Mouse (Mus musculus) left cerebral cortex, adult 11 months (tissue): ENCODE data around the gene Epb41l1.

Experiments used
- DNase-seq: peaks from one replicate; pipeline ENCODE4 v3.0.0; 2022; ENCODE audit warnings: low spot score

Epb41l1 gene

DNA sequence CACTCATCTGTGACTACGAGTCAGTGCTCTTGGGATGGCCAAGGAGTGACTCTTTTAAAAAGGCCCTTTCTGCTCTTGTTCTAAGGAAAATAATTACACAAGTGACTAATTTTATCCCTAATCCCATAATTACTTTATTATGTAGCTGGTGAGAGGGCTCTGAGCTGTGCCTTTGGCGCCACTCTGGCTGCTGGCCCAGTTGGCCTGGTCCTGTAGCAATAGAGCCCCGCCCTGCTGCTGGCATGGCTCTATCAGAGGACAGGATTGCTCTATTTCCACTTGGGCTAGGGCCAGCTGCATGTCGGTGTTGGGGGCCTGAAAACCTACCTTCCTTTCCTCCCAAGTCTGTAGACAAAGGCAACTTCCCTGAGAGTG, 36.6 kb downstream of the Epb41l1 start:
- DNase-seq = no peak

DNA sequence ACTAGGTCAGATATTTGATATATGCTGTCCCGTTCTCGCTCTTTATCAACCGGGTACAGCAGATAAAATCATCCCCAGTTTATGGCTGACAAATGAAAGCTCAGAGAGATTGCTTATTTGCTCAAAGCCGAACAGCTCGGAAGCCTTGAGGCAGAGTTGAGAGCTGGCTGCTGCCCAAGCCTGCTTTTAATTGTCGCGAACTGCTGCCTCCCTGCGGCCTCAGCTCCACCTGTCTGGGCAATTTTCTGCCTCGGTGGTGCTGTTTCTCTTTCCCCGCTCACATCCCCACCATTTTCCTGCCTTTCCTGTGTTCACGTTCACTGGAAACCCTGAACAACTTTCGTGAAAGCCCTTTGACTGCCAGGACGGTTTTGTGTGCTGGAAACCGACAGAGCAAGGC, 39.8 kb downstream of the Epb41l1 start:
- DNase-seq = peak; percentile 48

DNA sequence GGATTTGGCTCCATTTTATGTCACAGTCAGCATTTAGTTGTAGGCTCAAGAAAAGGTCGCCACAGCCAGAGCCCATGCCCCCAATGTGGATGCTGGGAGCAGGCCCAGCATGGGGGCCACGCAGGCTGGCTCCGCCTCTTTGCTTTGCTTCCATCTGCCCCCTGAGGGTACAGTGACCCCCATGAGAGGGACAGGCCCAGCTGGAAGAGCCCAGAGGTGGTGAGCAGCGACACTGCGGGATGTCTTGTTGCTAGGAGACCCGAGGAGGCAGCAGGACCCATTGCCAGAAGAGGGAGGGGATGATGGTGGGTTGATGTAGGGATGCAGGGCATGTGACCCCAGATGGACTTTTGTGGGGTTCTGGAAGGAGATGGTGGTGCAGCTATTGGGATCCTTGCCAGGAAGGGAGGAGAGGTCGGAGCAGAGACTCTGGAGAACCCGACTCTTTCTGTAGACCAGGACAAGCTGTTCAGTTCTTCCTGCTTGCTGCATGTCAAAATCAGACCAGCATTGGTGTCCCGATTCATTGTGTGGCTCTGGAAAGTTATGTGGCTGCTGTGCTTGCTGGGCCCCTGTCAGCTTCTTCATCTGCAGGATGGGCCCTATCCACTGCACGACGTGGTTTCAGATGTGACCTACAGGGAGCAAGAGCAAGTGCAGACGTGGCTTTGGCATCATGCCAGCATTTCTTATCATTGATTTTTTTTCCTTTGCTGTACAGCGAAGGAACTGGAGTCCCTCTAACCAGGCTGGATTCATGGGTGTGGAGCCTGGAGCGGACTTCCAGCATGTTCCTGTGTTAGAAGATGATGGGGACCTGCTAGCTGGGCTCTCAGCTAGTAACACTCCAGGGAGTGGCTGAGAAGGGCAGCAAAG, 41.7 kb downstream of the Epb41l1 start:
- no peak for DNase-seq

DNA sequence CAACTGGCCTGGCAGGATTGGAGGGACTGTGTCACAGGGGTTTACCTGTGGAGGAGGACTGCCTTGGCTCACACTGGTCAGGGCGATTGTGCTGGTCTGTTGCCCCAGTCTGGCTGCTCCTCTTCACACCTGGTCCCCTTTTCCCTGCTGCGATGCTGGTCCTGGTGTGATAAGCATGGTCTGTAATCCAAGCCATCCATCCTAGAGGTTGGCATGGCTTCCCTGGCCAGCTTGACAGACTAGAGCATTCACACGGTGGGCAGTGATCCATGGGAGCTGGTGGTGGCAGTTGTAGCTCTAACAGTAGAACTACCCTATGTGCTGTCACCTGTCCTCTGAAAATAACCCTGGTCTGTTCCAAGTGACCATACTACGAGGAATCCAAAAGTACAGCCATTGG, 43.7 kb downstream of the Epb41l1 start:
- DNase-seq = no peak

DNA sequence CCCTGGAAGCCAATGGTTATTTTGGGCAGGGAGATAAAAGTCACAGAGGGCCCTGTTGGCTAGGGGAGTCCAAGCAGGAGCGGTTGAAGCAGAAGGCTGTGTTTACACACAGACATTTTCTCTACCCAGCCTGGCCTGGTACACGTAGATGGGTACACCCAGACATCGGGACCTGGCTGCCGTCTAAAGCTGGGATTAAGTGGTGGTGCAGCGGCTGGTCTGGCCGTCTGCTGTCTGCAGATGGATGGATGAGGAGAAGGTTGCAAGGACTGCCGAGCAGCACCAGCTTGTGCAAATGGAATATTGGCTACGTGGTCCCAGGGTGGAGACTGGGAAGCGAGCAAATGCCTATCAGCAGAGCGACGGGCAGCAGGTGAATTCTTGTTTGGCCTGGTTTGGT, 46.8 kb downstream of the Epb41l1 start:
- DNase-seq = no peak

DNA sequence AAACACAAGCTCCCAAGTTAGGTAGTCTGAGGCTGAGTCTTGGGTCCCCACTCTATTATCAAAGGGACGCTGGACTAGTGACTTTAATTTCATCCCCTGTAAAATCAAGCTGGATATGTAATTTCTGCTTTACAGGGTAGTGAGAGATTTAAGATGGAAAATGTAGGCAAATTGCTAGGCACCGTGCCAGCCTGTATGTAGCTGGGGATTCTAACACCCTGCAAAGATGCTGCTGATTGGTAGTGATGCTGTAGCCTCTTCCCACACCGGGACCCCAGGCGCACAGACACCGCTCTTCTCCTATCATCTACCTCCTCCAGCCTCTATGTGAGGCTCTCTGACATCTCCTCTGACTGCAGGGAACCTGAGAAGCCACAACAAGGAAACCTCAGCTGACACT, 48.2 kb downstream of the Epb41l1 start:
- DNase-seq = no peak

DNA sequence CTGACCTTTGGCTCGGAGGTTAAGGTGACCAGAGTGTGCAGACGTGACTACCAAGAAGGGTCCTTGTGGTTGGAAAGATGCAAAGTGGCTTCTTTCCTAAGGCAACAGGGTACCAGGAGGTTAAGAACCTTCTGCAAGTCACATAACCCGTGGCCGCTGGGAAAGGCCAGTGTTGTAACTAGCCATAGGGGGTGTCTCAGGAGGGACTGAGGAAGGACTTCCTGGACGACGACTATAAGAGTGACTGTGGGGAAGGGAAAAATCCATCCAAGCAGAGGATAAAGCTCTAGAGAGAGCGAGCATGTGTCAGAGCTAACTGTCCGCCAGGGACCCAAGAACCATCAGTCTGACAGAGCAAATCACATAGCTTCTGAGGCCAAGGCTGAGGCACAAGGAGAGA, 48.8 kb downstream of the Epb41l1 start:
- no peak for DNase-seq

DNA sequence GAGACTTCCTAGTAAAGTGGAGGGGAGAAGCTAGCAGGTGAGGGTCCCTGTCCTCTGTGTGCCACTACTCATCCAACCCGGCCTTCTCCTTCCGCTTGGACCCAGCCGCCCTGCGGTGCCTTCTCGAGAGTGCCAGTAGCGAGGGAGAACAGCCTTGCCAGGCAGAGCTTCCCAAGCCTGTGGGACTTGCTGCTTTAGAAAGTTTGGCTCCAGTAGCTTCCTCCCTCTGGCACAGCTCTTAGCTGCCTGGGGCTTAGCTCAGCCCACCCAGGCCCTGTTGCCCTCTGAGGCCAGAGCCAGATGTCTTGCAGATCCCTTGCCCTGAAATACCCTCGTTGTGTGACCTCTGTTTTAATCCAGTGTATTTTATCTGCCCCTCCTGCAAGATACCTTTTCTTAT, 50.2 kb downstream of the Epb41l1 start:
- DNase-seq = no peak

DNA sequence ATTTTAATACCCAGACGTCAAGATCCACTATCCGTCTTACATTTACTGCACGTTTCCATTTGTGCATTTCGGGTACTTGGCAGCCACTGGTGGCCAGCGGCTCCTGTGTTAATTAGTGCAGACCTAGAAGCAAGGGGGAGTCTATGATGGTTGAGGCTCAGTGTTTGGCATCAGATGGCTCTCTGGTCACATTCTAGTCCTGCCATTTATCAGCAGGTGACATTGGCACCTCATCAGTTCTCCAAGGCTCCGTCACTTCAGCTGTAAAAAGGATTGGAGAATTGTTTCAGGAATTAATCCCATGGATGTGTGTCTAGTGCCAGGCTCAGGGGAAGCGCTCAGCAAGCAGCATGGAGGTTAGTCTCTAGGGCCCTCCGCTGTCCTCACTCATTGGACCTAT, 51.6 kb downstream of the Epb41l1 start:
- DNase-seq = no peak

DNA sequence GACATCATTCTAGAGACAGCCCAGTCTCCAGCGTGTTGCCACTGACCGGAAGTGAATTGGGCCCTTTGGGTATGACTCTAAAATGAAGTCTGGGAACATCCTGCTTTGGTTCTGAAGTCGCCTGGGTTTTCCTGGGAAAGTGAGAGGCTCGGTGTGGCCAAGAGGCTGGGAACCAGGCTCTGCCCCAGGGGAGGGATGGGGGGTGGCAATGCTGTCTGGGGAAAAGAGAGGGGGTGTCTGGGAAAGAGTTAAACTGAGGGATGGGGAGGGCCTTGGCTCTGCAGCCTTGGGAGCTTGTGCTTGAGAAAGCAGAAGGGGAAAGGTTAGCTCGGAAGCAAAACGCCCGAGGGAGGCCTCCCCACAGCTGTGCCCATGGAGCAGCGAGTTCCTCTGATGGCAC, 53.0 kb downstream of the Epb41l1 start:
- no peak for DNase-seq

DNA sequence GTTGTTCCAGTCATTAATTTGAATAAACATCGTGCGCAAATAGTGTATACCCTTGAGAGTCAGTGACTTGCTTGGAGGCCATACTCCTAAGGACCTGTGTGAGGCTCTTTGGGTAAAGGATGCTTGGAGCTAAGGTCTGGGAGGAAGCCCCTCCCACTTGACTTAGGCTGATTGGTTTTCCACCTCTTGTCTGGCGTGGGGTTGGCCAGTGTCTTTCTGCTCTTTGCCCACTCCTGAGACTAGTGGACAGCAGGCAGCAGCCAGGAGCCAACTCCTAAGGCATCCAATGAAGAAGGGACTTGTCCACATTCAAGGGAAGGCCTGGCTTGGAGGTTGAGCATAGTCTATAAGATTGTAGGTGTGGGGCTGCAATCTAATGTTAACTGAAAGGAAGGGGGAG, 53.4 kb downstream of the Epb41l1 start:
- no peak for DNase-seq

DNA sequence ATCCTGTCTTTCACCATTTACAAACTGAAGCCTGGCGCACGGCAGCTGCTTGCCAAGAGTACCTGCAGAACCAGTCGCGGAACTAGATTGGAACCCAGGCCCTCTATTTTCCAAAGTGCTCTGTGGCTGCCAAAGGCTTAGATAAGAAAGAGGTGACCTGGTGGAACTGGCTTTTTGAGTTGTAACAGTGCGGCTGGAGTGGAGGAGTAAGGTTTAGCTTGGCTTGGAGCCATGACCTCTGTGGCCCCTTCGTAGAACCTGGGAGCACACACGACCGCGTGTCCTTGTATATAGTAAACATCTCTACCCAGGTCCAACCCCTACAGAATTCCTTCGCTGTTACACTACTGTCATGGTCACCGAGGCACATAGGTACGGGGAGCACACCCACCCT, 54.2 kb downstream of the Epb41l1 start:
- DNase-seq = no peak

DNA sequence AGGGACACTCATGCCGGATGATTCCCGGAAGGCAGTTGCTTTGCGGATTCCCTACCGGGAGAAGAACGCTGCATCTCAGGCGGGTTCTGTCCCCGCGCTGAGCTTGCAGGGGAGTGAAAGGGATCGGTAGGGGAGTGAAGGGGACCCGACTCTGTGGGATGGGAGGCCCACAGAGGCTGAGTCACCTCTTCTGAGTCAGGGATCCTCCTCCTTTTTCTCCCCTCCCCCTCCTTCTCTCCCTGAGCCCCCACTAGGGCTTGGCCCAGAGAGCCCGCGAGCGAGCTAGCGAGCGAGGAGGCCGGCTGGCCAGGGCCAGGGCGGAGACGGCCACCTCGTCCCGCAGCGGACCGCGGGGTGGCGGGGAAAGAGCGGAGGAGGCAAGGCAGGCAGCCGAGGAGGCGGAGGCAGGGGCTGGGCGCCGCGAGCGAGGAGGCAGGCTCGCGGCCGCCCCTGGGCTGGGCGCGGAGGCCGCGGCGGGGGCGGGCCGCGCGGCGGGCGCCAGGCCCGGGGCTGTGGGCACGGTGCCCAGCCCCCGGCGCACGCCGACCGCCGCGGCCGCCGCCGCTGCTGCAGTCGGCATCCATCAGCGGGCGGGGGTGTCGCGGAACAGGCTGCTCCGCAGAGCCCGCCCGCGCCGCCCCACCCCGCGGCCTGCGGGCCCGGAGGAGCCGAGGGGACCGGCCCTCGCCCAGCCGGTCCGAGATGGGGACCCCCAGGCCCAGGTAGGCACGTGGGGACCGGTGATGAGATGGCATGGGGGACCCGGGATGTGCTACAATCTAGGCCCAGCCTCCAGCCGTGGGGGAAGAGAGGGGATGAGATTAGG, 54.8 kb downstream of the Epb41l1 start:
- DNase-seq = peak; percentile 73

DNA sequence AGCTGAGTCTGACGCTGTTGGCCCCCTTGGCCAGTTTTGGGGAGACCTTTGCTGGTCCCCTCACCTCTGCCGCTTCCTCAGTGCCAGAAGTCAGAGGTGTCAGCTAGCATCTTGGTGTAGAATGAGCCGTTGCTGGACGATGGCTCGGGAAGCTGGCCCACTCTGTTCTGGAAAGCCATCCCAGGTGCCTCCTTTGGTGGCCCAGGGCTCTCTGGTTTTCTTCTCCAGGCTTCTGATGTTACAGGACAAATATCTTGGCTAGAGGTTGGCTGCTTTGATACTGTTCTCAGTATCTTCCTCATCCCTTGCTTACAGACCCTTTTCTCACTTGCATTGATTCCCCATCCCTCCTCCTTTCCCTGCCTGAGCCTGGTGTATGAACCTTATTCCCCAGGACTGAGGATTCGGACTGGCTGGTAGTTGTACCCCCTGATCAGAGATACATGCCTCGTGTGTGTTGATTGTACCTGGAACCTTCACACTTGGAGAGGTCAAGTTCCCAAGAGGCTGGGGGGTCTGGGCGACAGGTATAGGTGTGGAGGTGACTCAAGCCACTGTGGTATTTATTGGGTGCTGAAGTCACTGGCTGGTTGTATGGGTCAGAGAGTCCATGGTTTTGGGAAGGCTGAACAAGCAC, 55.5 kb downstream of the Epb41l1 start:
- DNase-seq = no peak

DNA sequence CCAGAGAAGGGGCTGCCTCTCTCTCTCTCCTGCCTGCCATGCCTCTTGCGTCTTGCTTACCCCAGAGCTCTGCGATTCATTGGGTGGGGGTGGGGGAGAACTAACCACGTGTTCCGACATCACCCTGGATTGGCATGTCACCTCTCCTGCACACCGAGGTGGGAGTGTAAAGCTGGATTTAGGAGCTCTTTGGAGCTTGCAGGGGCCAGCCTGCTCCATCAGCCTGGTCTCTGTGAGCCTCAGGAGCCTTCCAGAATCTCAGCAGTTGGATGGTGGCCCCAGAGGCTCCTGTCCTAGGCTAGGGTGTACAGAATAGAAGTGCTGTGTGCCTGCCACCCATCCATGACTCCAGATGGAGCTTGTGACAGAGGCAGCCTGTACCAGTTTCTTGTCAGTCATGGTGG, 56.0 kb downstream of the Epb41l1 start:
- DNase-seq = no peak

DNA sequence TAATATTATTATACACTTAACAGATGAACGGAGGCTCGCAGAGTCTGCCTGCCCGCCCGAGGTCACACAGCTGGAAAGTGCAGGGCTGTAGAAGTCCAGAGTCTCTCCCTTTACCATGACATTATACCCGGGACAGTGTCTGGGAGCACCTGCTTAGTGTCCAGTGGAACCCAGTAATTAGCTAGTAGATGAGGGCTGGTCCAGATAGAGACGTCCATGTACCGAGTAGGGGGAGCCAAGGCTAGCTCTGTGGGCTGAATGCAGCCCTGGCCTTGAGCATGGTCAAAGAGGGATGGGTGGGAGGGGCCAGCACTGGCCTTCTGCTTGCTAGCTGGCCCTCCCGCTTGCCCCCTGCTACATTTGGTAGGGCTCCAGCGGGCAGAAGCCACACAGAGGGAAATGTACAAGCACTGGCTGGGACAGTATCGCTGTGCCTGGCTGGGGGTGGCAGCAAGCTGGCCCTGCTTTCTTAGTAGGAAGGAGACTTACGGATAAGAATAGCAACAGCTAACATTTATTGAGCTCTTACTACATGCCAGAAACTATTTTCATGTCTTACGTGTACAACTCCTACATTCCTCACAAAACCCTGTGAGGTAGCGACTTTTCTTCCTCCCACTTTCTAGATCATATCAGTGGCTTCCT, 57.5 kb downstream of the Epb41l1 start:
- no peak for DNase-seq

DNA sequence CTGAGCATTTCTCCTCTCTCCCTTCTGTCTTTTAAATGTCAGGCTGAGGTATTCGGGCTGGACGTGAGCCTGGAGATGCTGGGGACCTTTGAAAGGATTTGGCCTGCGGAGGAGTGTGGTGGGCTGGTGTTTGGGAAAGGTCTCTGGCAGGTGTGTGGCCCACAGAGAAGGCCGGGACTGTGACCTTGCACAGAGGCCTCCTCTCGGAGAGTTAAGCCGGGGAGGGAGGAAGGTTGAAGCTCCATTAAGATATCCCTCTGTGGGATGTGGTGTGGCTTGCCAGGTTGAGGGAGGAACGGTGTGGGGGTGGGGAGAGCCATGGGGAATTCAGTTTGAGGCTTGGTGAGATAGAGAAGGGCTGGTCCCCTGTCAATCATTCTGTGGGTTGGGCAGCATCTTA, 59.1 kb downstream of the Epb41l1 start:
- no peak for DNase-seq

DNA sequence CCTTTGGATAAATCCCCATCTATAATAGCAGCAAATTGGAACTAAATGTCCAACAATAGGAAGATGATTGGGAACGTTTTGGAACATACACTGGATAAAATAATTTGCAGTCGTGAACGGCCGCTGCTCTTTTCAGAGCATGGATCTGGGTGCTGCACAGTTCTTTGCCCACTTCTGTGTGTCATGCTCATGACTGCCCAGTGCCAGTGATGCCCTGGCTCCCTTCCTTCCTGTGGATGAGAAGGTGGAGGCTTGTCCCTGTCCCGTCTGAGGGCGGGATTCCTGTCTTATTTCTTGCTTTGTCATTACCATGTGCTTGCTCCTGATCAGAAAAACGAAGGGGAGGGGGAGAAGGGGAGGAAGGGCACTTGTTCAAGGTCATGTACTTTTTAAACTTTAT, 59.6 kb downstream of the Epb41l1 start:
- DNase-seq = no peak

DNA sequence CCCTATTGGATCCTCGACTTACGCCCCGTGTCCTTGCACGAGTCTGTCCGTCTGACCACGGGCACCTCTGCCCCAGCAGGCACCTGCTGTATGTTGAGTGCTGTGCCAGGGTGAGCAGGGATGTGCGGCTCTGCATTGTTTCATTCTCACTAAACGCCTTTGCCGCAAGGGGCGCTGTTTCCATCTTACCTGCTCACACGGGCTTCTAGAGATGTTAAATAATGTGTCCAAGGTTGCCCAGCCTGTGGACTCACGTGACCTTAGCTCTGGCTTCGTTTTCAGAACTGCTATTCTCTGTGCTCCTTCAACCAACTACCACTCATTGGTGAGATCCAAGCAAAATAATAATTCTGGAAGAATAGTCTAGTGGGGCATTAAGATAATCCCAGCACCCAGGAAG, 61.6 kb downstream of the Epb41l1 start:
- DNase-seq = no peak

DNA sequence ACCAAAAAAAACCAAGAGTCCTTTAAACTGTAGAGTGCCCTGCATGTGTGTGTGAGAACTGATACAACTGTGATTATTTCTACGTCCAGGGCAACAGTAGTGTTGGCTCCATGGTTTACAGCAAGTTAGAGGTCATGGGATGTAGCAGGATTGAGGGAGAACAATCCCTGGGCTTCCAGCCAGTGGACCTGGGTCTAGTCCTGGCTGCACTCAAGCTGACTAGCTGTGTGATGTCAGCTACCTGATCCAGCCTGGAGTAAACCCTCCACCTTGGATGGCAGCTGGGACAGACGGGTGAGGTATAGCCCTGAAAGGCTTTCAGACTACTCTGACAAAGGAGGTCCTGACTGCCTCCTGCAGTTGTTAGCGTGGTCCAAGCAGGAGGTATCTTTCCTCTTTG, 62.1 kb downstream of the Epb41l1 start:
- no peak for DNase-seq

DNA sequence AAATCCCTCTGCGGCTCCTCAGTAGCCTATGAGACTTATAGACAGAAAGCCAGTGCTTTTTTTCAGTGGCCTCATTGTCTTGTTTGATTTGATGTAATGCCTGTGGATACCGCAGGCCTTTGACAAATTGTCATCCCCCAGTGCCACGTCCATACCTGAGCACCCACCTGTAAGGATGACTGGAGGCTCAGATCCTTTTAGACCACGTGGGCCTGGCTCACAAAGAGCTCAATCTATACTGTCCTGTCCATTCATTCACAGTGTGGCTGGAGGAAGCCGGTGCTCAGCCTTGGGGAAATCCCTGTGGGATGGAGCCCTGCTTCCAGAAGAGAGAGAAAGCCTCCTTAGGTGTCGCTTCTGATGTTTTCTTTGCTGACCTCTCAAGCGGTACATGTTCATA, 62.5 kb downstream of the Epb41l1 start:
- DNase-seq = no peak

DNA sequence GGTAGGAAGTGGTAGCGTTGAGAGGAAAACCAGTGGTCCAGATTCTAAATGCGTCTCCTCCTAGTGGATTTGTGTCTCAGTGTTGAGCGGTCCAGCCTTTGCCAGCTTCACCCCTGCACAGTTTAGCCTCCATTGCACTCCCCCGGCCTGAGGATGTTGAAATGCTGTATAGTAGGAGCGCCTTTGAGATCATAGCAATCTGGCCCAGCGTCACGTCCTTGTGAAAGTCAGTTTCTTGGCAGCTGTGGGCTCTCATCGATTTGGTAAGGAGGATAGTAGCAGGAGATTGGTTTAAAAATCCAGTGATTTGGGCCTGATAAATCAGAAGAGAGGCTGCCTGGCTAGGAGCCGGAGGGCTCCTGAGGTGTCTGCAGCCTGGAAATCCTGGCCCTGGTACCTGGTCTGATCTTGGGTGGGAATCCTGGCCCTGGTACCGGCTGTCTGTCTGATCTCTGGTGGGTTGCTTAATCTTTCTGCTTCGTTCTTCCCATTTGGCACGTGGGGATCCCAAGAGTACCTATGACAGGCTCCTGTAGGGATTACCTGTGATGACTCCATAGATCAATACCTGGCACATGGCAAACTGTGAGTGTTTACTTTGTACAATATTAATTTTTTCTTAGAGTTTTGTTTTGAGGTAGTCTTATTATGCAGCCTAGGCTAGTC, 65.5 kb downstream of the Epb41l1 start:
- no peak for DNase-seq
